Mouse (Mus musculus) lung, embryonic 14.5 days (tissue): ENCODE measurements around the gene Gm20458. TPM values are rescaled to one million over a fixed set of nuclear protein-coding genes. Genes with fewer than 3 reads are reported as not detected.
A peak's percentile ranks its signal among the peaks of the same experiment; 100 is the strongest.

Experiments
- ATAC-seq: fragments of 200-750 bp; cut with Nextera tagmentation; 2 replicates; pipeline ENCODE4 v1.8.0; 2017; ENCODE audit warnings: mild to moderate bottlenecking, moderate TSS enrichment, moderate library complexity; ENCODE audit not compliant: insufficient read depth
- DNase-seq: peaks from one replicate; pipeline ENCODE4 v3.0.0-alpha.2; 2015
- H3K27ac ChIP-seq: fragments of 300-500 bp; sonication (generic); 2 replicates; pipeline ENCODE4 v1.5.1; 2014; ENCODE audit warnings: low read depth, mild to moderate bottlenecking, moderate library complexity
- H3K27me3 ChIP-seq: fragments of 300-500 bp; sonication (generic); 2 replicates; pipeline ENCODE4 v1.6.1; 2014; ENCODE audit warnings: low read length, control low read depth; ENCODE audit not compliant: insufficient read depth
- H3K36me3 ChIP-seq: fragments of 300-500 bp; sonication (generic); 2 replicates; pipeline ENCODE4 v1.6.1; 2014; ENCODE audit warnings: control low read depth; ENCODE audit not compliant: insufficient read depth
- H3K4me1 ChIP-seq: fragments of 300-500 bp; sonication (generic); 2 replicates; pipeline ENCODE4 v1.6.1; 2014; ENCODE audit warnings: antibody characterized with exemption, control low read depth; ENCODE audit not compliant: insufficient read depth
- H3K4me2 ChIP-seq: fragments of 300-500 bp; sonication (generic); 2 replicates; pipeline ENCODE4 v1.6.1; 2014; ENCODE audit warnings: mild to moderate bottlenecking
- H3K4me3 ChIP-seq: fragments of 300-500 bp; sonication (generic); 2 replicates; pipeline ENCODE4 v1.5.1; 2014; ENCODE audit warnings: low read depth, low read length
- H3K9ac ChIP-seq: fragments of 300-500 bp; sonication (generic); 2 replicates; pipeline ENCODE4 v1.6.1; 2014
- H3K9me3 ChIP-seq: fragments of 300-500 bp; sonication (generic); 2 replicates; pipeline ENCODE4 v1.6.1; 2016; ENCODE audit warnings: low read depth, low read length, control low read depth
- CTCF ChIP-seq: IDR thresholded peaks from 2 replicates; pipeline ENCODE4 v1.5.1; 2016; ENCODE audit warnings: antibody characterized with exemption, low read depth
- WGBS: fragments of 180-500 bp; shearing (Covaris S2); extraction: QIAGEN DNeasy Blood & Tissue Kit; methylation state at CpG from one replicate; pipeline ENCODE4 v1.1.7; 2014; 5-methylcytosine and 5-hydroxymethylcytosine counted together
- polyA plus RNA-seq: library from polyadenylated mRNA; unstranded; fragments of >200 nt; fragmentation: Nextera tagmentation; extraction: Ambion mirVana; gene quantifications from 2 replicates; pipeline ENCODE4 v1.2.1, GENCODE M21; 2014

Gm20458 gene
- polyA plus RNA-seq, 1 experiment from 2014 or later = 14.4 TPM

DNA sequence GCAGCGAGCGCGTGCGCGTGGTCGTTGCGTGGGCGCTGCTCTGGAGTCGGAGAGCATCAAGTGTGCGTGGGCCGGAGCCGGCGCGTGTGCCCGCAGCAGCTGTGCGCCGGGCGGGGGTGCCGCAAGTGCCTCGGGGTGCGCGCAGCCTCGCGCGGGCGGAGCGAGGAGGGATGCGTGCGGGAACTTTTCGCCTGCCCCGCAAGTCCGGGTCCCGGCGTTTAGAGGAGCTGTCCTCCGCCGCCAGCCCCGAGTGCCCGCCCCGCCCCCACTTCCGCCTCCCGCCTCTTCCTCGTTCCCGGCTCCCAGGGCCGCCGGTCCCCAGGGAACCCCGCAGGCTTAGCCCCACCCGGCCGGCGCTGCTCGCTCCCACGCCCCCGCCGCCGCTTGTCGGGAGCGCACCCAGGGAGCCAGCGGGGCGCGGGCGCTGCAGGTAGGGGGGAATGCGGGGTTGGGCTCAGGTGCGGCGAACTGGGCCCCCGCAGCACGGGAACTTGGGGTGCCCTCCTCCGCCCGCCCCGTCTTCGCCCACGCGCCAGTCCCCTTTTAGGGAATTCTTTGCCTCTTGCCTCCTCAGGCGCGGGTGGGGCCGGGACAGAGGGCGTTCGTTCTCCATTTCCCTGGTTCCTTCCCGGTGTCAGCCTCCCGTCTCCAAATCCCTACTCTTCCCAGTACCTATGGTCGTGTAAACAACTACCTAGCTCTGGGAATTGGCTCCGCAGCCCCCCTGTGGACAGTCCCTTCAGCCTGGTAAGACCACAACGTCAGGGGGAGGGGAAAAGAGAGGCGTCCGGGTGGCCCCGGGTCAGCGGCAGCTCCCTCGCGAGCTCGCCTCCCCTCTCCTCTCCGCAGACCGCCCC, 25.7 kb downstream of the Gm20458 start:
- DNase-seq = peak; percentile 60
- Histone ChIP-seq H3K4me3 (peak overlapping the region; percentile 72), H3K9me3 (no peaks in the 10 kb centered on the region), H3K36me3 (peaks cover 3% of the 10 kb centered on the region; the same call in 1 of the 2 replicates), H3K4me2 (peak overlapping the region; percentile 99), H3K27me3 (peaks cover 16% of the 10 kb centered on the region), H3K9ac (peak overlapping the region; percentile 69), H3K4me1 (no peaks in the 10 kb centered on the region), H3K27ac (no peak overlapping the region)
- TF ChIP-seq CTCF = no peak; the same call in 1 of the 2 replicates
- peak; percentile 71 for ATAC-seq
- under 1% methylated on average over 80 of the region's 90 CpGs for WGBS

DNA sequence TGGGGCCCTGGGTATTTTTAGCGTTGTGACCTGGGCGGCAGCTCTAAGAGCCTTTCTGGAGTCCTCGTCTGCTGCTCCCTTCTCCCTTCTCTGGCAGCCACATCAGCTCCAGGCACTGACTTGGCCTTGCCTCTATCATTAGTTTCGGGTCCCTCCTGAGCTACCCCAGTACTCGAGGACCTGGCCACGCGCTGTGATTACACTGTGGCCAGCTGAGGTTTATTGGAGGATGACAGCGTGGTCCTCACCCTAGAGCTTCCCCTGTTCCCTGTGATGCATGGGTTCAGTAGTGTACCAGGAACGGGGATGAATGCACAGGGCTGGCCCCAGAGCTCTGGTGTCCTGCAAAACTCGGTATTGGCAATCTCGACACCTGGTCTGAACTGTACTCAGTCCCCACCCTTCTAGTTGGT, 26.4 kb downstream of the Gm20458 start:
- H3K4me2 ChIP-seq = peak overlapping the region; percentile 99
- TF ChIP-seq CTCF = no peak
- no peak overlapping the region for H3K27ac ChIP-seq
- WGBS = 9% methylated on average over 11 of the region's 11 CpGs
- DNase-seq (no peak), ATAC-seq (peak; percentile 49)
- H3K4me1 ChIP-seq = no peaks in the 10 kb centered on the region
- peak overlapping the region; percentile 72 for H3K4me3 ChIP-seq
- no peaks in the 10 kb centered on the region for H3K9me3 ChIP-seq
- H3K36me3 ChIP-seq = peaks cover 3% of the 10 kb centered on the region; the same call in 1 of the 2 replicates
- H3K9ac ChIP-seq = peak overlapping the region; percentile 69
- peaks cover 16% of the 10 kb centered on the region for H3K27me3 ChIP-seq

DNA sequence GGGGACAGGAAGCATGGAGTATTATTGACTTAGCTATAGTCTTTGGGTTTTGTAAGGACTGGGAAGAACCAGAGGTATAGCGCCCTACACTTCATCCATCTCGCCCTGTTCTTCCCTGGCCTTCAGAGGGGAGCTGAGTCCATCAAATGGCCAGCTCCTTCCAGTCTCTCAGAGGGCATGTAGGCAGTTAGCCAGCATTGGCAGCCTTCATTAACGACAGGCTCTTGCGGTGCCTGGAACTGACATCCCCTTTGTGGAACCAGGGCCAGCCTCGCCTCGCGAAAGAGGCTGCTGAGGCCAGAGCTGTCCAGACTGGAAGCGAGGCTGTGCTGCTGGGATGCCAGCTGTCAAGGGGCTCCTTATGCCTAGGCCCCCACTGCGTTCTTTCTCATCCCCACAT, 27.0 kb downstream of the Gm20458 start:
- 63% methylated on average over 9 of the region's 9 CpGs for WGBS
- H3K4me2 ChIP-seq = no peak overlapping the region

DNA sequence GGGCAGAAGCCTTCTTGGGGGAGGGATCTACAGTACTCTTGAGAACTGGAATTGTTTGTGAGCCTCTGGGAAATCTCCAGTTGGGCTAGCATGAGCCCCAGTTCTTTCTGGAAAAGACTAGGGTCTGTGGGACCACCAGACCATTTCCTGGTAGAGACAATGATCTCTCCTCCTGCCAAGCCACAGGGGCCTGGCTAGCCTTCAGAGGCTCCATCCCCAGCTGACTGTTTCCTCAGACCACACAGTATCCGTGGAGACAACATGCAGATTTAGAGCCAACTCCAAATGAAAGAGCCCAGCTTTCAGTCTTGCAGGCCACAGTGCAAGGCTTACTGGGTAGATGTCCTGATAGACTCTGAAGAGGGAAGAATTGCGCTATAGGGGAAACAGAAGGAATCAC, 33.4 kb downstream of the Gm20458 start:
- no peak overlapping the region for H3K4me3 ChIP-seq
- no peak overlapping the region for H3K4me2 ChIP-seq
- DNase-seq (no peak), ATAC-seq (no peak)
- 50% methylated on average over 2 of the region's 2 CpGs for WGBS
- H3K4me1 ChIP-seq = peaks cover 9% of the 10 kb centered on the region
- peaks cover 3% of the 10 kb centered on the region; the same call in 1 of the 2 replicates for H3K36me3 ChIP-seq
- no peak for TF ChIP-seq CTCF
- no peaks in the 10 kb centered on the region for H3K9me3 ChIP-seq
- no peak overlapping the region for H3K9ac ChIP-seq
- no peak overlapping the region for H3K27ac ChIP-seq
- H3K27me3 ChIP-seq = no peaks in the 10 kb centered on the region

More for the DNA sequence above, 27.0 kb downstream of the Gm20458 start:
- no peak for DNase-seq
- TF ChIP-seq CTCF = no peak
- ATAC-seq = no peak
- Histone ChIP-seq H3K36me3 (peaks cover 3% of the 10 kb centered on the region; the same call in 1 of the 2 replicates), H3K4me1 (no peaks in the 10 kb centered on the region), H3K27me3 (peaks cover 16% of the 10 kb centered on the region), H3K27ac (no peak overlapping the region), H3K9ac (no peak overlapping the region), H3K9me3 (no peaks in the 10 kb centered on the region), H3K4me3 (no peak overlapping the region)

DNA sequence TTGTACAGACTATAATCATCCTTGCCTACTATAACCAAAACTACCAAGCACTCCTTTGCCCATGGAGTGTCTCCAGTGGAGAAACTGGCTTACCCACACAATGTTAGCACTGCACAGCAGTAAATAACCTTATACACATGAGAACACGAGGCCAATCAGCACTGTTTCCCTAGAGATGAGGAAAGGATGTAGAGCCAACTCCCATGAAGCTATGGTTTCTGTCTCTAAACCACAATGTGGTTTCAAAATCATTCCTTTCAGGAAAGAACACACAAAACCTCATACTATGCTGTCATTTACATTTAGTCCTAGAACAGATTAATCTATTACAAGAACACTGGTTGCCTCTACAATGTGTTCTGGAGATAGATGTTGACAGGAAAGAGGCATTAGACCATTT, 35.6 kb downstream of the Gm20458 start:
- peaks cover 9% of the 10 kb centered on the region for H3K4me1 ChIP-seq
- TF ChIP-seq CTCF = no peak
- H3K27ac ChIP-seq = no peak overlapping the region
- no peak for ATAC-seq
- no peak overlapping the region for H3K9ac ChIP-seq
- WGBS = 38% methylated on average over 1 of the region's 1 CpGs
- peak overlapping the region; percentile 98; the same call in 1 of the 2 replicates for H3K4me2 ChIP-seq
- H3K4me3 ChIP-seq = no peak overlapping the region
- peaks cover 14% of the 10 kb centered on the region for H3K36me3 ChIP-seq
- H3K27me3 ChIP-seq = no peaks in the 10 kb centered on the region
- H3K9me3 ChIP-seq = no peaks in the 10 kb centered on the region
- DNase-seq = no peak

DNA sequence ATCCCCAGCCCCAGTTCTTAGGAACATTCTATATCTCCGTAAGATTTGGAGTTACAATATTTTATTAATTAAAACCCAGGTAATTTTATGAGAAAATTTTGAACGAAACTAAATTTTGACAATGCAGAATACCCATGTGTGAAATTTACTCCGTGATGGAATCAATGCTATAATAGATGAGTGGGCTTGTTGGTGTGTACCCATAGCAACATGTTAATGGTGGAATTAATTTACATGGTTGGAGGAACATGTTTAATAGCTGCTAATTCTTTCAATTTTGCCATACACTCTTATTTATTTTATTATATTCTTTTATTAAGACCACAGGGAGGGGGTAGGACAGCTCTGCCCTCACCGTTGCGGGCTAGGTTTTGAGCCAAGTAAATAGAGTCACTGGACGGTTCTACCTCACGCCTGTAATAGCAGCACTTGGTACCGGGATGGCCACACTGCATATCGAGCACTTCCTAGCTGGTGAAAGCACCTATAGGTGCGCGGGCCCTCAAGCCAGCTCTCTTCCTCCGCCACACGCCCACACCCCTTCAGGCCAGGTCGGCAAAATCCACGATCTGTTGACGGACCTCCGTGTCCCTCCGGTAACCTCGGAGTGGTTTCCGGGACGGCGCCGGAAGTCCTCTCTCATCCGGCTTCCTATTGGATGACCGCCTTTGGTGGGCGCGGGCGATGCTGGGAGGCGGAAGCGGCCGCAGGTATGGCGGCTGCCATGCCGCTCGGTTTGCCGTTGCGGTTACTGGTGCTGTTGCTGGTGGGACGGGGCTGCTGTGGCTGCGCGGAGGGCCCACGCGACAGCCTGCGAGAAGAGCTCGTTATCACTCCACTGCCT, 36.3 kb downstream of the Gm20458 start, which contains the start of gene Pigt:
Gene Pigt, plus strand, starts transcription at position 674 of the 844 bp plus-strand sequence.
- ATAC-seq = peak; percentile 95
- Histone ChIP-seq H3K27me3 (no peaks in the 10 kb centered on the region), H3K4me2 (peak within 1 kb of the TSS; percentile 98), H3K4me3 (peak within 1 kb of the TSS; percentile 90), H3K4me1 (peaks cover 9% of the 10 kb centered on the region), H3K9ac (peak within 1 kb of the TSS; percentile 64), H3K36me3 (peaks cover 20% of the 10 kb centered on the region), H3K9me3 (no peaks in the 10 kb centered on the region), H3K27ac (no peak within 1 kb of the TSS)
- no peak for TF ChIP-seq CTCF
- WGBS = 4% methylated on average over 43 of the region's 43 CpGs
- peak; percentile 92 for DNase-seq
